Mouse (Mus musculus): Measurements from ENCODE around the gene Rictor. TPM values are rescaled to one million over a fixed set of nuclear protein-coding genes. Genes with fewer than 3 reads are reported as not detected.

Rictor gene
- 0.07 TPM in 1 of 2 replicates, not detected in the other for polyA plus RNA-seq (2012; ENCODE audit: insufficient read depth, low replicate concordance)

- H3K9me3 ChIP-seq = no peaks in the 10 kb centered on the region
- peaks cover 53% of the 10 kb centered on the region for H3K4me1 ChIP-seq
- H3K36me3 ChIP-seq (replicated peaks; ENCODE audit: low read length) = no peaks in the 10 kb centered on the region
- TF ChIP-seq FLI1 (IDR thresholded peaks at IDR 0.05; ENCODE audit: low read length) = no peak
- no peak for TF ChIP-seq GATA1 (IDR thresholded peaks at IDR 0.05; ENCODE audit: borderline replicate concordance, low read length)
- H3K27me3 ChIP-seq (replicated peaks) = no peaks in the 10 kb centered on the region
- peak within 1 kb of the TSS; percentile 97 for H3K4me3 ChIP-seq (replicated peaks)
Measured at GRCm38 (mm10) chr15:6707936-6708525, at the start of gene Rictor. Gene Rictor, plus strand, starts transcription at chr15:6708379.

DNA sequence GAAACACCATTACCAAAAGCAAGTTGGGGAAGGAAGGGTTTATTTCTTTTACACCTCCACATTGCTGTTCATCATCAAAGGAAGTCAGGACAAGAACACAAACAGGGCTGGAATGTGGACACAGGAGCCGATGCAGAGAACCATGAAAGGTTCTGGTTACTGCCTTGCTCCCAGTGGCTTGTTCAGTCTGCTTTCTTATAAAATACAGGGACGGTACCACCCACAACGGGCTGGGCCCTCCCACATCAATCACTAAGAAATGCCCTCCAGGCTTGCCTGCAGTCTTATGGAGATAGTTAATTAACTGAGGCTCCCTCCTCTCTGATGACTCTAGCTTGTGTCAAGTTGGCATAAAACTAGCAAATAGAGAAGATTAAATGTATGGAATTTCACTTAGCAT lies 46.2 kb upstream of the Rictor start:
- Histone ChIP-seq H3K4me3 (replicated peaks) (no peak overlapping the region), H3K4me1 (peaks cover 3% of the 10 kb centered on the region; the same call in 1 of the 2 replicates), H3K36me3 (replicated peaks; ENCODE audit: low read length) (peaks cover 98% of the 10 kb centered on the region), H3K9me3 (no peaks in the 10 kb centered on the region), H3K27me3 (replicated peaks) (no peaks in the 10 kb centered on the region)
- no peak for TF ChIP-seq FLI1 (IDR thresholded peaks at IDR 0.05; ENCODE audit: low read length)
- TF ChIP-seq GATA1 (IDR thresholded peaks at IDR 0.05; ENCODE audit: borderline replicate concordance, low read length) = no peak

DNA sequence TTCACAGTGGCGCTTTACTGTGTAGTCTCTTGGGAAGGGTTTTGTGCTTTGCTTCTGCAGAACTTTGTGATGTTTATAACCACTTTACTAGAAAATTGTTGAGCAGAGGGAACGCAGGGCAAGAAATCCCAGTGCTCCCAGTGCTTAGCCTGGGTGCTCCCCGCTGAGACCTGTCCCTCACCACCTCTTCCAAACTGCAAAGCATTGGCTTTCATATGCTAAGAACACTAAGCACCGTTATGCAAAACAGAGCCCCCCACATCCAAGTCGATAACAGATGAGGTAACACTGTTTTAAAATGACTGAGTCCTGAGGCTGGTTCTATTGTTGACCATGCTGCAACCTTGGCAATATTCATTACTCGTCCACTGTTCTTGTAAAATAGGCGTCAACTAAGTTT lies 44.2 kb upstream of the Rictor start:
- TF ChIP-seq FLI1 (IDR thresholded peaks at IDR 0.05; ENCODE audit: low read length) (no peak), GATA1 (IDR thresholded peaks at IDR 0.05; ENCODE audit: borderline replicate concordance, low read length) (no peak)
- Histone ChIP-seq H3K4me1 (peaks cover 6% of the 10 kb centered on the region; the same call in 1 of the 2 replicates), H3K4me3 (replicated peaks) (no peak overlapping the region), H3K9me3 (no peaks in the 10 kb centered on the region), H3K36me3 (replicated peaks; ENCODE audit: low read length) (peaks cover 84% of the 10 kb centered on the region), H3K27me3 (replicated peaks) (no peaks in the 10 kb centered on the region)

DNA sequence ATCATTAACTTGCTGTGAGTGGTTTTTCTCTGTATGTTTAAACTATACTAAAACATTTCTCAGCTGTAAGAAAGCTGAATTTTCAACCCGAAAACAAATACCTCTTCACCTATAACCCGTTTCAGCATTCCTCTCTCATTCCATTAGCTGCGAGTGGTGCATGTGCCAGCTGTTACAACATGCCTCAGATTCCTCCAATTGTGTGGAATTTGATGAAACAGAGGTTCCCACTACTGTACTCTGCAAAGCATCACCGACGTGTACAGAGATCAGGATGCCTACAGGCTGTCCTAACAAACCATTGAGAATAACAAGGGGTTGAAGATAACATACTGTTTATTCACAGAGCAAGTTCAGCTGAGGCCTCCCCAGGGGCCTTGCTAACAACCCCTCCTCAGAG lies 42.1 kb upstream of the Rictor start:
- TF ChIP-seq FLI1 (IDR thresholded peaks at IDR 0.05; ENCODE audit: low read length) = no peak
- no peak for TF ChIP-seq GATA1 (IDR thresholded peaks at IDR 0.05; ENCODE audit: borderline replicate concordance, low read length)
- Histone ChIP-seq H3K9me3 (no peaks in the 10 kb centered on the region), H3K4me1 (peaks cover 7% of the 10 kb centered on the region; the same call in 1 of the 2 replicates), H3K27me3 (replicated peaks) (no peaks in the 10 kb centered on the region), H3K36me3 (replicated peaks; ENCODE audit: low read length) (peaks cover 64% of the 10 kb centered on the region), H3K4me3 (replicated peaks) (no peak overlapping the region)

- H3K36me3 ChIP-seq (replicated peaks; ENCODE audit: low read length) = peaks cover 35% of the 10 kb centered on the region
Measured at GRCm38 (mm10) chr15:6668793-6669437, 39.3 kb upstream of the Rictor start.

DNA sequence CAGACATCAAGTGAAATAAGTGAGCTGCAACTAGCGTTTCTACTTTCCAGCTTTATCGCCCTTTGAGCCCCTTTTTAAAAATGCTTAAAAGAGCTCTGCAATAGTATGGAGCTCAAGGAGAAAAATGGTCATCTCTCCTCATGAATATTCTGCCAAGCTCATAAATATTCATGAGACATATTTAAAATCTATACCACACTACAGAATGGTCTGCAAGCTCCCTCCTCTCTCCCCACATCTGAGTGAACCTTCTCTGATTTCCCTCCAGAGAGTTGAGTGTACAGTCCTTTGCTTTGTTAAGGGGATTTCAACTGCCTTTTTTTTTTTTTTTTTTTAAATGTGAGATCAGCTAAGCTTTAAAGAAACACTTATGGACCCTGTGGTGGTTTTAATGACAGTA lies 29.7 kb upstream of the Rictor start:
- Histone ChIP-seq H3K4me1 (no peaks in the 10 kb centered on the region; the same call in 1 of the 2 replicates), H3K36me3 (replicated peaks; ENCODE audit: low read length) (no peaks in the 10 kb centered on the region), H3K27me3 (replicated peaks) (no peaks in the 10 kb centered on the region), H3K4me3 (replicated peaks) (no peak overlapping the region), H3K9me3 (no peaks in the 10 kb centered on the region)
- TF ChIP-seq GATA1 (IDR thresholded peaks at IDR 0.05; ENCODE audit: borderline replicate concordance, low read length) (no peak), FLI1 (IDR thresholded peaks at IDR 0.05; ENCODE audit: low read length) (no peak)

More at GRCm38 (mm10) chr15:6668793-6669437, 39.3 kb upstream of the Rictor start:
- H3K9me3 ChIP-seq = no peaks in the 10 kb centered on the region
- H3K4me3 ChIP-seq (replicated peaks) = no peak overlapping the region
- TF ChIP-seq GATA1 (IDR thresholded peaks at IDR 0.05; ENCODE audit: borderline replicate concordance, low read length) (no peak), FLI1 (IDR thresholded peaks at IDR 0.05; ENCODE audit: low read length) (no peak)
- H3K4me1 ChIP-seq = peaks cover 7% of the 10 kb centered on the region; the same call in 1 of the 2 replicates
- H3K27me3 ChIP-seq (replicated peaks) = no peaks in the 10 kb centered on the region

DNA sequence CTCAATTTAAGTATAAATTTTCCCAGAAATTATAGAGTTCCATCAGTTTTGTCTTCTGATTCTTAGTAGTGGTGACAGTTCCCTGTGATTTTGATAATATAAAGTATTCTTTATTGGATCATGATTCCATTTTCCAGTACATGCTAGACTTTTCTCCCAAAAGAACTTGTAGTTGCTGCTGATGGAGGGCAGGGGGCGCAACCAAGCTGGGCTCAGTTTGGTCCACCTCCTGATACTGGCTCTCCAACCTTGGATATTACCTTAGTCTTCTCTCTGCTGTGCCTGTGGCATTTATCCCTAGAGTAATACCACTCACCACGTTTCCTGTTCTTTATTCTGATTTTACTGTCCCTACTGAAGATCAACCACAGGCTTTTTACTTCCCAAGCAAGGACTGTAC lies 6.0 kb upstream of the Rictor start:
- Histone ChIP-seq H3K27me3 (replicated peaks) (no peaks in the 10 kb centered on the region), H3K9me3 (no peaks in the 10 kb centered on the region), H3K36me3 (replicated peaks; ENCODE audit: low read length) (no peaks in the 10 kb centered on the region), H3K4me3 (replicated peaks) (no peak overlapping the region), H3K4me1 (peaks cover 19% of the 10 kb centered on the region)
- TF ChIP-seq GATA1 (IDR thresholded peaks at IDR 0.05; ENCODE audit: borderline replicate concordance, low read length) = no peak
- TF ChIP-seq FLI1 (IDR thresholded peaks at IDR 0.05; ENCODE audit: low read length) = no peak

DNA sequence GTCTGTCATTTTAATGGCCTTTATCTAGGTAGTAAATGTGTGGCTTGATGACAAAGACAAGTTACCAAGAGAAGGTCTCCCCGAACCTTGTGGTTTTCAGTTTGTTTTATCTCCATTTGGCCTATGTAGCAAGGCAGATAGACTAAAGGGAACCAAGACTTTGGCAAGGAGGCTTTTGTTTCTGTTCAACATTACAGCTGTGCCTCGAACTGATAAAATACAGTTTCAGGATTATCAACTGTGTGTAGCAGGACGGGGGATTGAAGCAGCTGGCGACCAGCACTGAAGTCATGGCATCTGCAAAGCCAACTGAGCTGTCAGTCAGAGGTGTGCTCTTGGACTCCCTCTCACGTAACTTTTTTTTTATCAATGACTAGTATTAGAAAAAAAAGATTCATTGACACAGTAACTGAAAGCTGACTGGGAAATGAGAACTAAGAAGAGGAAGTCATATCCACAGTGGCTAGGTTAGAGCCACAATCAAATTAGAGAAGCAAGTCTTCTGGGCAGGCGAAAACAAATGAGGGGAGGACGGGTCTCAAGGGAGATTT lies 2.8 kb upstream of the Rictor start:
- Histone ChIP-seq H3K9me3 (no peaks in the 10 kb centered on the region), H3K4me3 (replicated peaks) (peak overlapping the region; percentile 88), H3K36me3 (replicated peaks; ENCODE audit: low read length) (no peaks in the 10 kb centered on the region), H3K27me3 (replicated peaks) (no peaks in the 10 kb centered on the region), H3K4me1 (peaks cover 33% of the 10 kb centered on the region)
- TF ChIP-seq FLI1 (IDR thresholded peaks at IDR 0.05; ENCODE audit: low read length) = no peak
- TF ChIP-seq GATA1 (IDR thresholded peaks at IDR 0.05; ENCODE audit: borderline replicate concordance, low read length) = no peak

DNA sequence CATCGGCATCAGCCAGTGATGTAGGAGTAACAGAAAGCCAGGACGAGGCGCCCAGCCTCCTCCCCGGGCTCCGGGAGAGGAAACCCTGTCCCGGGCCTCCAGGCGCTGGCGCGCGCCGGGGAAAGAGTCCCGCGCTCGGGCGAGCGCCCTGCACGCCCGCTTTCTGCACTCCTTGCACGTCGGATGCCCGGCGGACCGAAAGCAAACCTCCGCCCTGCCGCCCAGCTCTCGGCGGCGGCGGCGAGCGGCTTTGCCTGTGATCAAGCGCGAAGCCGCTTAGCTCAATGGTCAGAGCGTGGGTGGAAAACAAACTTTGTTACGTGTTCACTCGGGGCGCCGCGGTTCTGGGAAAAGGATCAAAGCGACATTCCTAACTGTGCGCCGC lies 636 bp upstream of the Rictor start:
- peaks cover 50% of the 10 kb centered on the region for H3K4me1 ChIP-seq
- no peaks in the 10 kb centered on the region for H3K9me3 ChIP-seq
- H3K36me3 ChIP-seq (replicated peaks; ENCODE audit: low read length) = no peaks in the 10 kb centered on the region
- peak overlapping the region; percentile 97 for H3K4me3 ChIP-seq (replicated peaks)
- H3K27me3 ChIP-seq (replicated peaks) = no peaks in the 10 kb centered on the region
- TF ChIP-seq FLI1 (IDR thresholded peaks at IDR 0.05; ENCODE audit: low read length) (no peak), GATA1 (IDR thresholded peaks at IDR 0.05; ENCODE audit: borderline replicate concordance, low read length) (no peak)
